Mouse (Mus musculus) bone marrow macrophage, adult 2 months (primary cell): Measurements from ENCODE around the gene Traf7.

ENCODE experiments used
- CTCF ChIP-seq: IDR thresholded peaks from 2 replicates; pipeline ENCODE4 v1.5.1; 2012; ENCODE audit warnings: low read depth, mild to moderate bottlenecking, low read length, moderate library complexity
- POLR2A ChIP-seq: IDR thresholded peaks from 2 replicates; pipeline ENCODE4 v1.6.1; 2012; ENCODE audit warnings: mild to moderate bottlenecking, low read depth, low read length, borderline replicate concordance

GRCm38 (mm10) chr17:24544613-24545012, 16.9 kb upstream of the Traf7 start:
- TF ChIP-seq CTCF (no peak), POLR2A (no peak)
